Mouse (Mus musculus) brain, embryonic 14.5 days (tissue): ENCODE data around the gene Rgcc.

Source experiments
- CTCF ChIP-seq: fragments of 200-500 bp; IDR thresholded peaks from 2 replicates; pipeline ENCODE4 v1.5.1; 2012; ENCODE audit warnings: inconsistent platforms, mild to moderate bottlenecking, moderate library complexity, borderline replicate concordance; ENCODE audit not compliant: insufficient read depth, insufficient read length; ENCODE audit errors: extremely low read depth
- POLR2A ChIP-seq: fragments of 200-500 bp; IDR thresholded peaks from 2 replicates; pipeline ENCODE4 v1.6.1; 2012; ENCODE audit warnings: mild to moderate bottlenecking, inconsistent platforms, borderline replicate concordance; ENCODE audit not compliant: poor library complexity, insufficient read depth, insufficient read length, severe bottlenecking; ENCODE audit errors: extremely low read depth

GRCm38 (mm10) chr14:79315877-79316276 lies 14.4 kb upstream of the Rgcc start:
- TF ChIP-seq CTCF (no peak), POLR2A (no peak)
